Mouse (Mus musculus): ENCODE data around the gene Pim3.

The Pim3 gene

GRCm38 (mm10) chr15:88858141-88858541, 3.8 kb upstream of the Pim3 start:
- DNase-seq (ENCODE audit: low spot score), result no peak

DNA sequence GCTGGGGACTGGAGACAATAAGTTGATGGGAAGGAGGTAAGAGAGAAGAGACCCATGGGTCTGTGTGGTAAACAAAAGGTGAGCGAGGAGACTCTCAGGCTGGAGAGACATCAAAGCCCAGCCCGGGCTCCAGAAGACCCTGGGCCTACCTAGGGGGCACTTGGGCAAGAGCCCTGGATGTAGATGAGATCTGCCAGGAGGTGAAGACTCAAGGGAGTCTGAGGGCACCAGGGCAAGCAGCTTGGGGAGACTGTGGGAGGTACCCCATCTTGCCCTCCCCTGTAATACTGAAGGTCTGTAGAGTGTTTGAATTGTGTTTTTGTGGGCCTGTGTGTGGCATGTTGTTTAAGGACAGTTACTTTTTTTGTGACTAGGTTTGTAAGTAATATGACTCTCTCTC, 3.3 kb upstream of the Pim3 start:
- no peak for DNase-seq (ENCODE audit: low spot score)

DNA sequence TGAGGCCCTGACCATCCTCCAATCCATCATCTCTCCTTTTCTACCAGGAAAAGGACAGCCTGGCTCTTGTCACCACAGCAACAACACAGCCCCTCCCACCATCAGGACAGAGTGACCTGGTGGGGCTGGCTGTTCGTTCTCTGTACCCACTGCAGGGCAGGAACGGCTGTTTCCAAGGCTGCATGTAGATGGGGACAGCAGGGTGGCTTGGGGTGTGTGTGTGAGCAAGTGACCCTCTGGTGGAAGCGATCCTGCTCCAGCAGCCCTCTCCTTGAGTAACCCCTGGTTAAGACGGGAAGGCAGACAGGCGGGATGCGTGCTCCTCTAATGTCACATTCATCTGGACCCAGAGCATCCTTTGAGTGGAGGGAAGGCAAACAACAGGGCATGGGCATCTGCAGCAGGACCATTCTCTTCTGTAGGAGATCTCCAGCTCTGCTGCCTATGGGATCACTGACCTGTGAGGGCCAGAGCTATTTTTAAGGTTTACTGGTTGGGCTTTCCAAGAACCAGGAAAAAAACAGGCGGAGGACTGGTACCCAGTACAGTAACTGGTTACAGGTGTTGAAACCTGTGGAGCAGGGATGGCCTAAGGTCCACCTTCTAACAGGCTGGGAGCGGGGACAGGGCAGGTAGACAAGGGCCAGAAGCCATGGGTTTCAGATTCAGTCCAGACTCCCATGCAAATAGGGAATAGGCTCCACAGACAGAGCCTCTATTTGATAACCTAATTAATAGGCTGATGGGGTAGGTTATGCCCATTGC, 2.6 kb upstream of the Pim3 start:
- peak; percentile 54 for DNase-seq (ENCODE audit: low spot score)

- no peak for DNase-seq (ENCODE audit: low spot score)
Measured at GRCm38 (mm10) chr15:88860781-88861180, 1.2 kb upstream of the Pim3 start.

DNA sequence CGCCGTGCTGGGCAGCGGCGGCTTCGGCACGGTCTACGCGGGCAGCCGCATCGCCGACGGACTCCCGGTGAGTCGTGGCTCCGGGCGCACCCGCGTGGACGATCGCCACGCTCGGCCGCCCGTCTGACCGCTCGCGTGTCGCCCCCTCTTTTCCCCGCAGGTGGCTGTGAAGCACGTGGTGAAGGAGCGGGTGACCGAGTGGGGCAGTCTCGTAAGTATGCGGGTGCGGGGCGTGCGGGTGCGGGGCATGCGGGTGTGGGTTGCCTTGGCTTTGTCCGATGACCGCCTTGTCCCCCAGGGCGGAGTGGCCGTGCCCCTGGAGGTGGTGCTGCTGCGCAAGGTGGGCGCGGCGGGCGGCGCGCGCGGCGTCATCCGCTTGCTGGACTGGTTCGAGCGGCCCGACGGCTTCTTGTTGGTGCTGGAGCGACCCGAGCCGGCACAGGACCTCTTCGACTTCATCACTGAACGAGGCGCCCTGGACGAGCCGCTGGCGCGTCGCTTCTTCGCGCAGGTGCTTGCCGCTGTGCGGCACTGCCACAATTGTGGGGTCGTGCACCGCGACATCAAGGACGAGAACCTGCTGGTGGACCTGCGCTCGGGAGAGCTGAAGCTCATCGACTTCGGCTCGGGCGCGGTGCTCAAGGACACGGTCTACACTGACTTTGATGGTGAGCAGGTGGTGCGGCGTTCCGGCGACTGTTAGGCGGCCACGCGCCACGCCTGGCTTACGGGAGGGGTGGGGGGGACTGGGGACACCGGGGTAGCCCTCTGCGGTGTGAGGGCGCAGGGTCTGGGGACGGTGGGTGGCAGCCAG, 1.1 kb downstream of the Pim3 start:
- no peak for DNase-seq (ENCODE audit: low spot score)

GRCm38 (mm10) chr15:88863695-88864231, 1.8 kb downstream of the Pim3 start:
- peak; percentile 96 for DNase-seq (ENCODE audit: low spot score)

DNA sequence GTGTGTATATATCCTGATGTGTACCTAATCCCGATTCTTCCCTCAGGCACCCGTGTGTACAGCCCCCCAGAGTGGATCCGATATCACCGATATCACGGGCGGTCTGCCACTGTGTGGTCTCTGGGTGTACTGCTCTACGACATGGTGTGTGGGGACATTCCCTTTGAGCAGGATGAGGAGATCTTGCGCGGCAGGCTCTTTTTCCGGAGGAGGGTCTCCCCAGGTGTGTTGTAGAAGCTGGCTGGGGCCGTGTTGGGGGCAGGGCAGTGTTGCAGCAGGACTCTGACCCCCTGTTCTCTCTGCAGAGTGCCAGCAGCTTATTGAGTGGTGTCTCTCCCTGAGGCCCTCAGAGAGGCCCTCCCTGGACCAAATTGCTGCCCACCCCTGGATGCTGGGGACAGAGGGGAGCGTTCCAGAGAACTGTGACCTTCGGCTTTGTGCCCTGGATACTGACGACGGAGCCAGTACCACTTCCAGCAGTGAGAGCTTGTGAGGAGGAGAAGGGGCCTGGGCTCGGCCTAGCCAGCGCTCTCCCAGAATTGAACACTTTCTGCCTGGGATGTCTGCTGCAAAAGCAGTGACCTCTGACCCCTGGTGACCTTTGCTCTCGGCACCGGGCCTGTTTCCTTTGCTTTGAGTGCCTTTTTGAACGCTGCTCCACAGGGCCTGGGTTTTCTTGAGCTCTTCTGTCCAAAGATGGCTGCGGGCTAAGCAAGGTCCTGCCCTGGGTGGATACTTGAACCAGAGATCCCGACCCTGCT, 2.5 kb downstream of the Pim3 start:
- DNase-seq (ENCODE audit: low spot score), result no peak

- DNase-seq (ENCODE audit: low spot score), result no peak
Measured at GRCm38 (mm10) chr15:88865061-88865460, 3.1 kb downstream of the Pim3 start.

- no peak for DNase-seq (ENCODE audit: low spot score)
Measured at GRCm38 (mm10) chr15:88865888-88866695, 4.1 kb downstream of the Pim3 start.

DNA sequence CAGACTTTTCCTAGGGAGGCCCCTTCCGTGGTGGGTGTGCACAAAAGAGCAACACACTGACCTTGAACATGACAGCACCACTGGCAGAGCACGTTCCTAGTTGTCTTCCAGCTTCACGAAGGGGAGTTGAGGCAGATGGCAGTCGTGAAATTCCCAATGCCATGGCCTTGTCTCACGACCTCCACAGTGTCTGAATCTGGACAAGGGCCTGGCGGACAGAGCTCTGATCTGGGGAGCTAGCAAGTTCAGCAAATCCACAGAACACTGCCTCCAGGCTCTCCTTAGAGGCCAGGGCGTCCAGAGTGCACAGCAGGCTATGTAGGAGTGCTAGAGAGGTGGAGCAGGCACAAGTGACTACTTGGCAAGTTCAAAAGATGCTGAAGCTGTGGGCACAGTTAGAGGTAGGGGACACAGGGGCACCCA, 5.0 kb downstream of the Pim3 start:
- DNase-seq (ENCODE audit: low spot score), result no peak

GRCm38 (mm10) chr15:88867368-88868023, 5.5 kb downstream of the Pim3 start:
- DNase-seq (ENCODE audit: low spot score), result peak; percentile 56

DNA sequence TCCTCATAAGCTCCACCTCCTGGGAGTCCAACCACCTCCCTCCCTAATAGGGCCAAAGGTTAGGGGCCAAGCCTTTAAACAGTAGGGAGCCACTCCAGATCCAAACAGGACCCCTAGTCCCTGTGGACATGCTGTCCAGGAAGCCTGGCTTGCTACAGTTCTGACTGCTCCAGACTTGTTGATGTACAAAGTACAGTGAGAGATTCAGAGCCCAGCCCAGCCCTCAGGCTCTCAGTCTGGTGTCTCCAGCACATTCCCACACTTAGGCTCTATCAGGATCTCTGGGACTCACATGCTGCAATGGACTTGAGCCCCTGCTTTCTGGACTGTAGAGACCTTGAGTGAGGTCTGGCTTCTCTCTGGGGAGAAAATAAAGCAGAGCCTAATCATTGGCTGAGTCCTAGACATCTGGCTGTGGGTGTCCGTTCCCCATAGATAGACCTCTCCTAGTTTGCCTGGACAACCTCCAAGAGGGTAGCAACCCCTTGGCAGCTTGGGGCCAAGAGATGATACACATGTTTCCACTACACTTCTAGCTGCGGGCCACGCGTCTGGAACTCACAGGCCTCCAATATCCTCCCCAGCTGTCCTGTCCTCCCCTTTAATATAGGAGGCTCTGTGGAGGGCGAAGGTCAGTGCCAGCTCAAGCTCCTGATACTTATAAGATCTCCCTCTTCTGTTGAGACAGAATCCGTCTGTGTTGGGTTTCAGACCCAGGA, 6.2 kb downstream of the Pim3 start:
- DNase-seq (ENCODE audit: low spot score), result no peak

DNA sequence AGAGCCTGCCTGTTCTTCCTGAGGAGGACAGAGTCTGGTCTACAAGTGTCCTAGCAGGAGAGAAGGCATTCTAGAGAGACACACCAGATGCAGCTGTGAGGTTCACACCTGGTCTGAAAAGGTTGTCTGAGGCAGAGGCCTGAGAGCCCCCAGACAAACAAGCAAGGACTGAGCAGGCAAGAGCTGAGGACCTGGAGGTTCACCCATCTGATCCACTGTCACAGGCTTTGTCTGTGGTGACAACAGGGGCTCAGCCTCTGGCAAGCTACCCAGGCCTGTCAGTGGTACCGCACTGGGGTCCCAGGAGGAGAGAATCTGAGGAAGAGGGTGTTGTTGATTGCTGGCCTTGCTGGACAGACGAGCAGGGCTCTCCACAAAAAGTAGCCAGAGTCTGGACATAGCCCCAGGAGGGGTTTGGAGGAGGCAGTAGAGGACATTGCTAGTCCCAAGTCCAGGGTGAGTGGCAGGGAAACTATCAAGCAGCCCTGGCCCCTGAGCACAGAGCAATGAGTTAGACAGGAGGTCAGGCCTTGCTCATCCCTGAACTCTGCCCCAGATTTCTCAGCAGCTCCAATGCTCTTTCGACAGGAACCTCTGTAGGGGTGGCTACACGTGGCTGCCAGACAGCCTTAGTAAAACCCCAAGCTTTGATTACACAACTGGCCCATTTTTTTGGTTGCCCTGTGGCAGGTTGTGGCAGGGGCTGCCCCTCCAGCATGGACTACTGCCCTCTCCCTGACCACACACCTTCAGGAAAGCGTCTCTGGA, 8.6 kb downstream of the Pim3 start:
- no peak for DNase-seq (ENCODE audit: low spot score)

GRCm38 (mm10) chr15:88874061-88874460, 12.1 kb downstream of the Pim3 start:
- no peak for DNase-seq (ENCODE audit: low spot score)

GRCm38 (mm10) chr15:88874477-88874876, 12.5 kb downstream of the Pim3 start:
- DNase-seq (ENCODE audit: low spot score), result no peak

- peak; percentile 64 for DNase-seq (ENCODE audit: low spot score)
Measured at GRCm38 (mm10) chr15:88875625-88876081, 13.7 kb downstream of the Pim3 start.

DNA sequence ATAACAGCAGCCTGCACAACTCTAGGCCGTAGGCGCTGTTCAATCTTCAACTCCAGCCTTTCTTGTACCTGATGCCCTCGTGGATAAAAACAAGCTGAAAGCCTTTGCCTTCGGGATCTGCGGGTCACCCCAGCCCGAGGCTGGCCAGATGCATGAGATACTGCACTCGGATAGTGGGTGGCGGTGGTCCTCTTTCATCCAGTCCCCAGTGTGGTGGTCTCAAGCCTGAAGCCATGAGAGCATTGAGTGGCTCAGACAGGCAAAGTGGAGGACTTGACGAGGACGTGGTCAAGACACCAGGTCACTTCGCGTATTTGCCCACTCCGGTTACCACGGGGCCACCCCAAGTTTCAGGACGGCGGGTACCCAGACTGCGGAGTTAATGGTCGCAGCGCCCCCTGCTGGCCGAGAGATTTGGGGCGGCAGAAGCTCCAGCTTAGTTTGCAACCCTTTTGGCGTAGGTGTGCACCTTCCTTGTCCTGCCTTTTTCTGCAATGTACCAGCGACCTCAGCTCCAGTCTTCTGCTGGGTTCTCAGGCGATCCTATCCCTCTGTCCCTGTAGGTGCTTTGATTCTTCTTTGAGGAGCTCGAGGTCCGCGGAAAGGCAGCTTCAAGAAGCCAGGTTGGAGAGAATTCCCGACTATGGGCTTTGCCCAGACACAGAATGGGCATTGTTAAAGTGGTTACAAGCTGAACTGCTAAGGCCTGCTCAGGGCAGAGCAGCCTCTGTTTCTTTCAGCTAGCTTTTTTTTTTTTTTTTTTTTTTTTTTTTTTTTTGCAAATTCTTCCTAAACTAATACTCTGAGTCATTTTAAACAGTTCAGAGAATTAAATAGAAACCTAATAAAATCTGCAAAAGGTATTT, 14.4 kb downstream of the Pim3 start:
- no peak for DNase-seq (ENCODE audit: low spot score)

- DNase-seq (ENCODE audit: low spot score), result no peak
Measured at GRCm38 (mm10) chr15:88877021-88877400, 15.0 kb downstream of the Pim3 start.

All from ovary, adult 18-20 months (tissue).